Mouse (Mus musculus): ENCODE measurements around the gene Cabp2. TPM values are rescaled to one million over a fixed set of nuclear protein-coding genes. Genes with fewer than 3 reads are reported as not detected.

Cabp2 gene
- total RNA-seq, 2 experiments from 2014 or later = not detected

GRCm38 (mm10) chr19:4072706-4073424 lies 8.5 kb upstream of the Cabp2 start:
- DNase-seq (ENCODE audit: low spot score in 2 of 2) = no peak
- intact Hi-C loops (cut with DNase I) = no loop called here

- no peak for DNase-seq (ENCODE audit: low spot score in 2 of 2)
- intact Hi-C loops (cut with DNase I) = no loop called here
Observed at GRCm38 (mm10) chr19:4075531-4075930, 5.8 kb upstream of the Cabp2 start.

- intact Hi-C loops (cut with DNase I) = no loop called here
- DNase-seq (ENCODE audit: low spot score in 2 of 2) = no peak
Observed at GRCm38 (mm10) chr19:4079594-4079993, 1.8 kb upstream of the Cabp2 start.

GRCm38 (mm10) chr19:4080511-4081009 lies 818 bp upstream of the Cabp2 start:
- DNase-seq (ENCODE audit: low spot score in 2 of 2) = no peak
- intact Hi-C loops (cut with DNase I) = no loop called here

- DNase-seq (ENCODE audit: low spot score in 2 of 2) = no peak
- intact Hi-C loops (cut with DNase I) = no loop called here
Observed at GRCm38 (mm10) chr19:4082219-4082965, 1.0 kb downstream of the Cabp2 start.

GRCm38 (mm10) chr19:4083316-4083715 lies 1.9 kb downstream of the Cabp2 start:
- no peak for DNase-seq (ENCODE audit: low spot score in 2 of 2)
- intact Hi-C loops (cut with DNase I) = no loop called here

GRCm38 (mm10) chr19:4083826-4084225 lies 2.4 kb downstream of the Cabp2 start:
- intact Hi-C loops (cut with DNase I) = no loop called here
- no peak for DNase-seq (ENCODE audit: low spot score in 2 of 2)

- intact Hi-C loops (cut with DNase I) = no loop called here
- no peak for DNase-seq (ENCODE audit: low spot score in 2 of 2)
Observed at GRCm38 (mm10) chr19:4084984-4085383, 3.6 kb downstream of the Cabp2 start.

GRCm38 (mm10) chr19:4086156-4086555 lies 4.8 kb downstream of the Cabp2 start:
- intact Hi-C loops (cut with DNase I) = no loop called here
- no peak for DNase-seq (ENCODE audit: low spot score in 2 of 2)

- intact Hi-C loops (cut with DNase I) = no loop called here
- DNase-seq (ENCODE audit: low spot score in 2 of 2) = no peak
Observed at GRCm38 (mm10) chr19:4087090-4087489, 5.7 kb downstream of the Cabp2 start.

- intact Hi-C loops (cut with DNase I) = no loop called here
- DNase-seq (ENCODE audit: low spot score in 2 of 2) = no peak
Observed at GRCm38 (mm10) chr19:4088146-4088545, 6.8 kb downstream of the Cabp2 start.

- intact Hi-C loops (cut with DNase I) = no loop called here
- no peak for DNase-seq (ENCODE audit: low spot score in 2 of 2)
Observed at GRCm38 (mm10) chr19:4089128-4089527, 7.8 kb downstream of the Cabp2 start.

GRCm38 (mm10) chr19:4090446-4090845 lies 9.1 kb downstream of the Cabp2 start:
- no peak for DNase-seq (ENCODE audit: low spot score in 2 of 2)
- intact Hi-C loops (cut with DNase I) = no loop called here

- DNase-seq (ENCODE audit: low spot score in 2 of 2) = no peak
- intact Hi-C loops (cut with DNase I) = no loop called here
Observed at GRCm38 (mm10) chr19:4091383-4091782, 10.0 kb downstream of the Cabp2 start.

GRCm38 (mm10) chr19:4092750-4093149 lies 11.4 kb downstream of the Cabp2 start:
- DNase-seq (ENCODE audit: low spot score in 2 of 2) = no peak
- intact Hi-C loops (cut with DNase I) = no loop called here

- intact Hi-C loops (cut with DNase I) = no loop called here
- DNase-seq (ENCODE audit: low spot score in 2 of 2) = no peak
Observed at GRCm38 (mm10) chr19:4093772-4094171, 12.4 kb downstream of the Cabp2 start.

GRCm38 (mm10) chr19:4094348-4094747 lies 13.0 kb downstream of the Cabp2 start:
- no peak for DNase-seq (ENCODE audit: low spot score in 2 of 2)
- intact Hi-C loops (cut with DNase I) = no loop called here

- no peak for DNase-seq (ENCODE audit: low spot score in 2 of 2)
- intact Hi-C loops (cut with DNase I) = loop anchor here (5.0 kb wide), 1 partner anchor 48 kb away; the partner anchor contains the start of gene Gstp2
Observed at GRCm38 (mm10) chr19:4094774-4095303, 13.5 kb downstream of the Cabp2 start.

GRCm38 (mm10) chr19:4095802-4096201 lies 14.4 kb downstream of the Cabp2 start:
- intact Hi-C loops (cut with DNase I) = loop anchor here (5.0 kb wide), 1 partner anchor 49 kb away; the partner anchor contains the start of gene Gstp2
- no peak for DNase-seq (ENCODE audit: low spot score in 2 of 2)

GRCm38 (mm10) chr19:4096642-4097440 lies 15.5 kb downstream of the Cabp2 start, which contains the start of gene Cdk2ap2:
Gene Cdk2ap2, plus strand, starts transcription at chr19:4097182.
- intact Hi-C loops (cut with DNase I) = loop anchor here (5.0 kb wide), 1 partner anchor 50 kb away; the partner anchor contains the start of gene Gstp2
- DNase-seq (ENCODE audit: low spot score in 2 of 2) = peak; percentile 100
